Mouse (Mus musculus) lung, postnatal 14 days (tissue): ENCODE data around the gene Dgke.
"Not testable (repeated sequence)": the region's sequence is repeated elsewhere in the genome, so short reads cannot be mapped to it uniquely, and the experiment has no call there.

Source experiments
- DNase-seq: peaks from one replicate; pipeline ENCODE4 v3.0.0; 2021

Dgke gene

DNA sequence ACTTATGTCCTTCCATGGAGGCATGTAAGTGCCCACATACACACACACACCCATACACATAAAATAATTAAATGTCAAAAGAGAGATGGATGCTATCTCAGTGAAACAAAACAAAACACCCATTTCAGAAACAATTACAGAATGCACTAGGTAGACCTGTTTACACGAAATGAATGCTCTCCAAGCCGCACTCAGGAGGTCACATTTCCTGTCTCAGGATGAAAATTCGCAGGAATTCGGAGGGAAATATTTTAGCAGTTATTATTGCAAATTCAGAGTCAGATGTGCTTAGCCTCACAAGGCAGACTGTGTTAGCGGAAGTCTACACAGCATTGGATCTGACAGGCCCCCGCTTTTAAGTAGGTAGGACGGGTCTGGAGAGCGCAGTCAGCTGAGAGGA lies 6.9 kb upstream of the Dgke start, which contains the start of gene Gm525:
Gene Gm525, plus strand, starts transcription at position 301 of the 400 bp plus-strand sequence.
- no peak for DNase-seq

DNA sequence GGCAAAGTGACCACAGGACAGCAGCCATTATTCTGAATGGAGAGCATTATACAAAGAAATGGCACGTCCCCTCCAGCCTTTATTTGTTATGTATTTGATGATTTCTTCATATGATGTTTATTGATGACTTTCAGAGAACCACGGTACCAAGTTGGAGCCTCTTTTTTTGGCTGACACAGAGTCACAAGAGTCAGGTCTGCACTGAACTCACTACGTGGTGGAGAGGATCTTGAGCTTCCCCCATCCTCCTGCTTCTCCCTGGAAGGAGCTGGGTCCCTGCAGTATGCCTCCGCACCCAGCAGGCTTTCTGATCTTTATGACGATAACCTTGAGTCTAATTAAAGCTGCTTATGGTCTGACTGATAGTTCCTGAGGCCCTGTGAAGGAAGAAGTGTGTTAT lies 4.9 kb upstream of the Dgke start:
- DNase-seq = no peak

DNA sequence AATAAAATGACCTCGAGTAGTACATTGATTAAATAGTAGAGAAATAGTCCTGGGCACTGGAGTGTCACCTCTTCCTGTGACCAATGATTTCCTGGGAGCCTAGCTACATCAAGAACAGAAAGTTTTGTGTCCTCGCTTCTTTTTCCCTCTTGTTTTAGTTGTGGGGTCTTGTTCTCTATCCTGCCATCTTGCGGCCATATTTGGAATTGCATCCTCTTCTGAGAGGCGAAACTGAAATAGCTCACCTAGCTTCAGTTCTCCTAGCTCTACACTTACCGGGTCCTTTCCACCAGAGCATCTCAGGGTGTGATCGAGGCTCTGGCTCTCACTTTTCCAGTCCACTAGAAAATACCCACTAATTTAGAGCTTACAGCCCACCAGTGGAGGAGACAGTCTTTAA lies 2.7 kb upstream of the Dgke start:
- DNase-seq = peak; percentile 79

DNA sequence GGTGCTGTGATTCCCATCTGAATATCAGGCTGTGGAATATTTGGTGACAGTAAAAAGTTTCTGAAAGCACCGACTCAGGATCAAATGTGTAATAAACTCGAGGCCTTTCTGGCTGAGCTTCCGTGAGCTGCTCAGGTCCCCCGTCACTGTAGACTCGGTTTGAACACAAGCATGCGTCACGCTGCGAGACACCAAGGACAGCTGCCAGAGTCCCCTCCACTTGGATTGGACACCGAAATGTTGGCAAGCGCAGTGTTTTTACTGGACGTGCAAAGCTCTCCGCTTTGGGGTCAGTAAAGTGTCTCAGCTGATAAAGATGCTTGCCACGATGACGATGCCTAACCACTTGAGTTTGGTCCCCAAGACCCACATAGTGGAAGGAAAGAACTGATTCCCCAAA lies 2.0 kb upstream of the Dgke start:
- DNase-seq = no peak

DNA sequence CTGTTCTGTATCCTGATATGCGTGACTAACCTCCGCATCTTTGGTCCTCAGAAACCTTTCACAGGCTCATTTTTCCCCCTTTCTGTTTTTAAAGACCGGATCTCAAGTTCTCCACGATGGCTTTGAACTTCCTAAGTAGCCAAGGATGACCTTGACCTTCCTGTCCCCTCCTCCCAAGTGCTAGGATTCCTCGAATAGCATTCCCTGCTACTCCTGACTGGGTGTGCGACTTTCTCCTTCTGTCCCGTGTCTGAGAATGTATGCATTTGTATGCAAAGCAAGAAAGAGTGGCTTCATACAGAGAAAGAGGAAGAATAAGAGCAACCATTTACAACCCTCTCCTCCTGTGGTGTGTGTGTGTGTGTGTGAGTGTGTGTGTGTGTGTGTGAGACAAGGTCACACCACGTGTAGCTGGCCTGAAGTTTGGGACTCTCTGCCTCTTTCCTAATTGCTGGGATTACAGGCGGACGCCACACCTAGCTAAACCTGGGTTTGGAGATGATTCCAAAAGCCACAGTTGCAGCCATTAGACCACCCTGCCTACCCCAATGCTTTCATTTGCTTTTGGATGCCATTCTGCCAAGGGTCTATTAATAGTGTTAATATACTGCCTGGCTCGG lies 1.3 kb upstream of the Dgke start:
- no peak for DNase-seq

DNA sequence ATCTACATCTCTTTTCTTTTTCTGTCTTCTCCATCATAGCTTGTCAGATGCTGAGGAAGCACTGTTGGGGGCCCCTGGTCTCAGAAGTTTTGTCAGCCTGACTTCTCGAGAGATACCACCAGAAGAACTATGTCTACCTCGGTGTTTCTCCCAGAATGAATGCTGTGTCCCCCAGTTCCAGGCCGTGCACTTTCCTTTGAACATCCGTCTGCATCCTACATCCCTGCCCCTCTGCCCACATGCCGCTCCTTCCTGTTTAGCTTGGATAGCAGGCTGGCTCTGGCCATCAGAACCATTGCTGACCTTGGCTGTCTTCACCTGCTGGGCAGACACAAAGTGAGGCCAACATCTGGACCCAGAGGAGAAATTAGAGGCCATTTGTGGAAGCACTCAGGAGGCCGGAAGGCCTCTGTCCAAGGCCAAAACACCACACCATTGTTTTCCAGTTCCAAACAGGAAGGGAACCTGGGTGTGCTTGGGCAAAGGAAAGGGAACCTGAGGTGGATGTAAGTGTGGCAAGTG lies 712 bp upstream of the Dgke start:
- no peak for DNase-seq

DNA sequence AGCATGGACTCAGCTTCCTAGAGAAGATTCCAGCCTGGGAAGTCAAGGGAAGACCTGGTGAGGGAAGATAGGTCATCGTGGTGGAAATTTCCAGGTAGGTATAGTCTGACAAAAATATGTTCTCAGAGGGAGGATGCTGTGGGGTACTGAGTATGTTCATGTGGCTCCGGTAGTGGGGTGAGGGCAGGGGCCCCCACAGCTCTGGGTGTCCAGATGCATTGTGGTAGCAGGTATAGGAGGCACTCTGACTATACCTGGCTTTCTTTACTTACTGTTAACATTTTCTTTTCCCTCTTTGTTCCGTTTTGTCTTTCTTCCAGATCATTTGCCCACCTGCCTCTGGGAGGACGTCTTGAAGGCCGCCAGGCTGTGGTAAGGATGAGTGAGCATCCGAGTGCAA lies 524 bp downstream of the Dgke start:
- DNase-seq = no peak

DNA sequence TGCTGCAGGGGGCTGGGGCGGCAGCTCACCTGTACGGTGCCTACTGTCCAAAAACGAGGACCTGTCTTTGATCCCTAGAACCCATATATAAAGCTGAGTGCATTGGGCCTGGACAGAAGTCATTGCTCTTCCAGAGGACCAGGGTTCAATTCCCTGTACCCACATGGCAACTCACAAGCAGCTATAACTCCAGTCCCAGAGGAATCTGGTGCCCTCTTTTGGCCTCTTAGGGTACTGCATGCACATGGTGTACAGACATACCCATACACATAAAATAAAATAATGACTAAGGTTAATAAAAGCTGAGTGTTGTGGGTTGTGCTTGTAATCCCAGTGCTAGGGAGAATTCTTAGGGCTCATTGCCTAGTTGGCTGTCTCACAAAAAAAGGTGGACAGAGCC lies 1.4 kb downstream of the Dgke start:
- DNase-seq = no peak

DNA sequence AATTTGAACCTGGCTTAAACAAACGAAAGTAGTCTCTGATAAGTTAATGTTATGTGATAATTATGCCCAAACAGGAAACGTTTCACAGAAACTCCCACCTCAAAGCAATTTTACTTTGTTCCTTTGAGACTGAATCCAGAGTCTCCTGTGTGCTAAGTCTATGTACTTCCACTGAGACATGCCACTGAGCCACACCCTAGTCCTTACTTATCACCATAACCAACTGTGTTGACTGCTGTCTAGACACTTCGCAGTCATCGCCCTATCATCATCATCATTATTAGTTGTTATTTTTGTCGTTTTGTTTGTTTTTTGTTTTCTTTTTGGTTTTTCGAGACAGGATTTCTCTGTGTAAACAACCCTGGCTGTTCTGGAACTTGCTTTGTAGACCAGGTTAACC lies 2.3 kb downstream of the Dgke start:
- DNase-seq = no peak

DNA sequence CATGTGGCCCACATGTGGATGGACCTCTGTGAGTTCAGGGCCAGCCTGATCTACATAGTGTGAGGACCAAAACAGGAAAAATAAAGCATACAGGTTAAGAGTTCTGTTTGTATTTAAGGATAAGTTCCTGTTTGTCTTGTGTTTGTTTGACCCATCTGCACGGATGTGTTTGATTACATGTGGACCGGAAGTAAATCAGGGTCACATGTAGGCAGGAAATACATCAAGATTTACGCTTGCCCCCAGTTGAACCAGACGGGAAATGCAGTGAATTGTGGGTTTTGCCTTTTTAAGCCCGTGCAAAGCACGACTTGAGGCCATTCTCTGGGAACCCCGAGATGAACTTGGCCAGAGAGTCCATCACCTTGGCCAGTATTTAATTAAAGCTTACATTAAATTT lies 5.3 kb downstream of the Dgke start:
- no peak for DNase-seq

DNA sequence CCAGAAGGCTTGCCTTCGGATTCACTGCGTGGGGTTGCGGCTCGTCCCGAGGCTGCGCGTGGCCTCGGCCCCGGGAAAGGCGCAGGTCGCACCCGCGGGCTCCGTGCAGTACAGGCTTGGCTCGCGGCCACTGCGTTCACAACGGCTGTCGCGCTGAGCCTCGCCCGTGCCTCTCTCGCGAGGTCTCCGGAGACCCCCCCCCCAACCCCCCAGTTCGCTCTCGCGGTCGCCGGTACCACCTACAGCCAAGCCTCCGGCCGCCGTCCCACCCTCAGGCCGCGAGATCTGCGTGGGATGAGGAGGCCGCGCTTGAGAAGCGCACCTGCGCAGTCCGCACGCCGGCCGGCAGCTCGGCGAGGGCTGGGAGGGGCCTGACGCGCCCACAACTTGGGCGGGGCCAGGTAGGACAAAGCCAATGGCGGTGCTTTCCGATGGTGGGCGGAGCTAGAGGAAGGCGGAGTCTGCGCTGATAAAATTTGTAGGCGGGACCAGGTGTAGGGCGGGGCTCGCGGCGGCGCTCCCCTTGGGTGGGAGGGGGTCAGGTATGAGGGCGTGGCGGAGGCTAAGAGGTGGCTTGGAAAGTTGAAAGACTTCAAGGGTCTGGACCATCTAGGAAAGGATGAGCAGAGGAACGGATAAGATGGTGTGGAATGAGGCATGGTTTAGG lies 6.1 kb downstream of the Dgke start:
- peak; percentile 92 for DNase-seq

DNA sequence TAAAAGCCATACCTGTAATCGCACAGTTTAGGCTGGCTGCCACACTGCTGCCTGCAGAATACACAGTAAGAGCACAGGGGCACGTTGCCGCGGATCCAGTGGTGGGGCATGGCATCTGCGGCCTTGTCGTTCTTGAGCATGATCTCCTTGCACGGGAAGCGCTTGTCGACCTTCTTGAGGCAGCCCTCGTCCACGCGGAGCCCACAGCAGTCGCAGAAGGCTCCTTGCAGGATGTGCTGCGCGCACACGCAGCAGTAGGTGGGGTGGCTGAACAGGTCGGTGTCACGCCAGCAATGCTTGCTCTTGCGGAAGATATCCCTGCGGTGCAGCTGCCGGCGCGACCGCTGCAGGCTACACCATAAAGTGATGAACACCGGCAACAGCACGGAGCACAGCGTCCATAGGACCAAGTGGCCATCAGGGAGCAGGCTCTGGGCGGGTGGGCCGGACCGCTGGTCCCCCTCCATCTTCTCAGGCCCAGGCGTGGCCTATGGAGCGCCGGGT lies 6.7 kb downstream of the Dgke start:
- DNase-seq = peak; percentile 28

DNA sequence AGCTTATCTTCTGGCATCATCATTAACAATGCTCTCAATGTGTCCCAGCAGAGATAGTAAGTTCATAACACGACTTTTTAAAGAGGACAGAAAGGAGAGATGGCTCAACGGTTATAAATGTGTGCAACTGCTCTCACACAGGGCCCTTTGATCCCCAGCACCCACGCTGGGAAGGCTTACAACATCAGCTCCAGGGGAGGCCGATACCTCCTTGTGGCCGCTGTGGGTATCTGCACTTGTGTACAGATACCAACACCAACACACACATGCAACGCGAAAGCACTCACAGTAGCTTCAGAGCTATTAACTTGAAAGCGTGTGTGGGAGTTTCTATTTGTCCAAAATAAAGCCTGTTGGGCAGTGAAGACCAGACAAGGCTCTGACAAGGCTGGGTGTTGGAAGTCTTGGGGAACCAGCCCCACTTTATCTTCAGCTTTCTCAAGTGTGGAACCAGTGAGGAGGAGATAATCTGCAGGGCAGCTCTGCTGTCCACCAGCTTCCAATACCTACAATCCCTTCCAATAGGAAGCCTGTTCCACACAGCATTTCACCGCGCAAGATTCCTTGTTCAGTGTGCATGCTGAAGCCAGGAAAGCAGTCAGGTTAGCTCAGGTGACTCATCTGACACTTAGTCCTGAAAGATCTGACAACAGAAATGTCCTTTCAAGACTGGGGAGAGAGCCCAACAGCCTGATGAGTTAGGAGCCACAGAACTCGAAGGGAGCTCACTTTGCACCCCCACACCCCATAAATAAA lies 8.0 kb downstream of the Dgke start:
- no peak for DNase-seq

DNA sequence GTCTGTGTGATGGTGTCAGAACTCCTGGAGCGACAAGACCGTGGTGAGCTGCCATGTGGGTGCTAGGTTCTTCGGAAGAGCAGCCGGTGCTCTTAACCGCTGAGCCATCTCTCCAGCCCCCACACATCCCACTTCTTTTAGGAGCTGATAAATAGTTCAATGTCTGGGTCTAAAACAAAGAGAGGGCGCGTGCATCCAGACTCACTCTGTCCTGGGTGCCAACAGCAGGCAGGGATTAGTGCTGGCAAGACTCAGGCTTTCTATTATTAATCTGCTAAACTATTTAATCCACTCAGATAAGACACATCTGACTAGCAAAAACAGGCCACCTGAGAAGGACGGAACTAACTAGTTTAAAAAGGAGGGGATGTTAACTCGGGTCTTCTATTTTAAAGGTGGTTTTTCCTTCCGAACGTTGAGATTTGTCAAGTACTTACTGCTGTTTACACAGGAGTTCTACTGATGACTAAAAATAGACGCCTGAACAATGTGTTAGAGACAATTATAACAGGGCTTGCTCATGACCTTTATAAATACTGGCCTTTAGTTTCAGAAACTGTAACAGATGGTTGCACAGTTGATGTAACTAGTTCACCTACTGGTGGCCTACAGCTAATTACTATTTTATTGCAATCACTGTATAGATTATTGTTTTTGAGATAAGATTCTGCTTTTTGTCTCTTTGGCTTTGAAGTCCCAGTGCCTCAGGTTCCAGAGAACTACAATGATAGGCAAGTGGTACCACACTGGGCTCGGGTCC lies 10.5 kb downstream of the Dgke start:
- no peak for DNase-seq

DNA sequence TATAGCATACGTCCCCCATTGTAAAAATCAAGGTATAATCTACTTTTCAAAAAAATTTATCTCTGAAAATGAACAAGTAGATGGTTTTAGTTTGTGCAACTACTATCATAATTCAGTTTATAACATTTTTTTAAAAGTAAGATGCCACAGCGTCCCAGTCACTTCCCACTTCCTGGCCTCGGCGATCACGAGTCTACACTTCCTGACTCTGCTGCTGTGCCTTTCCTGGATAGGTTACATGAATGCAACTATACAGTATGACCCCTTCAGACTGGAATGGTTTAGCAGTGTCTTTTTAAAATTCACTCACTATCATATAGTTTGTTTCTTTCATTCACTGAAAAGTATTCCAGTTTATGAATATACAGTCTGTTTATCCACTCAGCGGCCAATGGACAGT lies 14.9 kb downstream of the Dgke start:
- no peak for DNase-seq

DNA sequence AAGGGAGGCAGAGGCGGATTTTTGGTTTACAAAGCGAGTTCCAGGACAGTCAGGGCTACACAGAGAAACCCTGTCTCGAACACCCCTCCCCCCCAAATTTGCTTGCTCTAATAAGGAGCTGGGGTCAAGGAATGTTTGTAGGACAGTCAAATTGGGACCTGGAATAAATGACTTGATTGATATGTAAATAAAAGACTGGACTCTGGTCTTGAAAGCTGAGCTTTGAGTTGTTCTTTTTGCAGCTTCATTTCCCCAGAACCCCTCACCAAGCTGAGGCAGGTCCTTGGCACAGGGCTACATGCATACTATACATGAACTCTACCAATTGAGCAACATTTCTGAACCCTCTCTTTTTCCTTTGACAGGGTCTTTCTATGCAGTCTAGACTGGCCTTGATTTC lies 20.6 kb downstream of the Dgke start:
- DNase-seq = no peak

DNA sequence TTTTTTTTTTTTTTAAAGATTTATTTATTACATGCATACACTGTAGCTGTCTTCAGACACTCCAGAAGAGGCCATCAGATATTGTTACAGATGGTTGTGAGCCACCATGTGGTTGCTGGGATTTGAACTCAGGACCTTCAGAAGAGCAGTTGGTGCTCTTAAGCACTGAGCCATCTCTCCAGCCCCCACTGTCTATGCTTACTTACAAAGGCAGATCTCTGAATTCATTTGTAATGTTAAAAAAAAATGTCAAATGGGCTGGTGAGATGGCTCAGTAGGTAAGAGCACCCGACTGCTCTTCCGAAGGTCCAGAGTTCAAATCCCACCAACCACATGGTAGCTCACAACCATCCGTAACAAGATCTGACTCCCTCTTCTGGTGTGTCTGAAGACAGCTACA lies 21.1 kb downstream of the Dgke start:
- not testable (repeated sequence) for DNase-seq

DNA sequence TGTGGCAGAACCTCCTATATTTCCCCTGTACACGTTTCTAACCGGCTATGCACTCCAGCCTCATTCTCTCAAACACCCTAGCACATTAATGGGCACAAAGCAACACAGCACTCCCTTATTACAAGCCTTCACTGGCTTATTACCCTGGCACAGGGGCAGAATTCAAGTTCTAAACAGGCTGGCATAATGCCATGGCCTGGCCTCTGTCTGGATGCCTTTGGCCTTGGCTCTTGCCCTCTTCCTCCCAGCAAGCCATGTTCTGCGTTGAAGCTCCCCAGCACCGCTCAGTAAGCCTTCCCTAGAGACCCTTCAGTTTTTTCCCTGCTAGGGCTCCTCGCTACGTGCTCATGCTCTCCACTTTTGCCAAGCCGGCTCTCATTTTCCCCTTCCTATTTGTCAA lies 23.6 kb downstream of the Dgke start:
- DNase-seq = no peak

DNA sequence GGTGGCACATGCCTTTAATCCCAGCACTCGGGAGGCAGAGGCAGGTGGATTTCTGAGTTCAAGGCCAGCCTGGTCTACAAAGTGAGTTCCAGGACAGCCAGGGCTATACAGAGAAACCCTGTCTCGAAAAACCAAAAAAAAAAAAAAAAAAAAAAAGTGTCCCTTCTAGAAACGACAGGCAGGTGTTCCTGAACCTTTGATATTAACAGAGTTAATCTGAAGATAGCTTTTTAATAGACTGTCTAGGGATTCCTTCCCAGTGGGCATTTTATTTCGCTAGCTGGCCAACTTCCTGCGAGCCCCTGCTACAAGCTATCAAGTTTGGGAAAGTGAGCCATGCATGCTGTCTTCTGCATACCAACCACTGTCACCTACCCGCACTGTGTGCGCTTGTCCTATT lies 25.6 kb downstream of the Dgke start:
- DNase-seq = not testable (repeated sequence)

DNA sequence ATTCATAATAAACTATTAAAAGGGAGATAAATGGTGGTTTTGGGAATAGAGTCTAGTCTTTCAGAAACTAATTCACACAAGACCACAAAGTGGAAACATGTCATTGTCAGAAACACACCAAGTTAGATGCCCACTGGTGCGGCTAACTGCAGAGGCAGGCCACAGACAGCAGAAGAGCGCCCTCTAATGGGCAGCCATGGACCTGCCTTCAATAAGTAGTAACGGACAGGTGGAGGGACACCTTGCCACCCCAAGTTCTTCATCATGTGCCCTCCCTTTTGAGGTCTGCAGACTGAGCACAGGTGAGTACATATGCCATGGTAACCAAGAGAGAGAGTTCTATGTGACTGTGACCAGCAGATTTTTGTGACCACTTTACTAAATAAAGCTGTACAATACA lies 27.3 kb downstream of the Dgke start:
- DNase-seq = peak; percentile 77

DNA sequence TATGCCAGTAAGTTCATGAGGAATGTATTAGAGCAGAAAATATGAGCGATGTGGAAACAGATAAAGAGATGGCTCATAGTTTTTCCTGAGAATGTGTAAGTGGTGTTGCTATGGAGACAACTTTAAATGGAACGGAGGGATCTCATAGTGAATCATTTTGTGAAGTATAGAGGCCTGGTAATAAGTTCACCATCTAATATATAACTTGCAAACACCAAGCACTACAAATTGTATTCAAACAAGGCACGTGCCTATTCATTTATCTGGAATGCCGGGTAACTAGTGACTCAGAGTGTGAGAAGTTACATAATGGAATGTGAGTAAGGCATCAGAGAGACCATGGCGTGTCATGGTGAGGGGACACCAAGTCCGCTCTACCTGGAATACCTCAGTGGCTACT lies 28.2 kb downstream of the Dgke start:
- DNase-seq = no peak

DNA sequence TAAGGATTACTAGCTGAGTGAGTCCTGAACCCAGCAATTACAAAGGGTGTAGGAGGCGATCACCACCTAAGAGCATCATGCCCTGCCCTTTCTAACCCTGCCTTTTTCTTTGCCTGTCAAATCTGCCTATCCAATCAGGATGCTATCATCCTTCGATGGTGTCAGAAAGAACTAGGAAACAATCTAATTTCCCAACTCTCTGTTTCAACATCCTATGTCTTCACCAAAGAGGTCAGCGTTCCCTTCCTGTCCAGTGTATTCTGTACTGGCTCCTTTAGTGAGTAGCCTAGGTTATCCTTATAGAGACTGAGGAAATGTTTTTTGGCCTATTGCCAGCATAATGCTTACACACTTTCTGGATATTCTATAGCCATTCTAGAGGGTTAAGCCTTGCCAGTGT lies 31.1 kb downstream of the Dgke start:
- DNase-seq = no peak

DNA sequence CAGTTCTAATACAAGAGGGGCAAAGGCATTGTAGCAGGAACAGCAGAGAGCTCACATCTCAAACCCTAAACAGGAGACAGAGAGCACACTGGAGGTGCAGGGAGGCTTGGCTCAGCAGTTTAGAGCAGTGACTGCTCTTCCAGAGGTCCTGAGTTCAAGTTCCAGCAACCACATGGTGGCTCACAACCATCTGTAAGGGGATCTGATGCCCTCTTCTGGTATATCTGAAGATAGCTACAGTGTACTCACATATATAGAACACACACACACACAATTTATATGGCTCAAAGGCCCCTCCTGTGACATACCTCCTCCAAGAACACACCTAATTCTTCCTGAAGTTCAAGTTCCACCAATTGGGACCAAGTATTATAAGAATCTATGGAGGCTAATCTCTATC lies 32.1 kb downstream of the Dgke start:
- no peak for DNase-seq
